Mouse (Mus musculus): ENCODE results near the gene Azin2. TPM values are rescaled to one million over a fixed set of nuclear protein-coding genes. Genes with fewer than 3 reads are reported as not detected.
A peak's percentile ranks its signal among the peaks of the same experiment; 100 is the strongest.

Gene Azin2
- 14.3 and 15.8 TPM in 2 replicates for polyA plus RNA-seq (2012; rRNA removed)

- no peak for TF ChIP-seq CTCF (IDR thresholded peaks at IDR 0.05; ENCODE audit: borderline replicate concordance, extremely low read depth, insufficient read depth, insufficient read length)
- TF ChIP-seq POLR2A (IDR thresholded peaks at IDR 0.05; ENCODE audit: borderline replicate concordance, extremely low read depth, insufficient read depth, insufficient read length, poor library complexity, severe bottlenecking): peak; percentile 92
These were observed at the start of gene Azin2 for GRCm38 (mm10) chr4:128962029-128962925. Gene Azin2, minus strand, starts transcription at chr4:128962442.

GRCm38 (mm10) chr4:129011604-129012121 lies 49.4 kb upstream of the Azin2 start:
- TF ChIP-seq CTCF (IDR thresholded peaks at IDR 0.05; ENCODE audit: borderline replicate concordance, extremely low read depth, insufficient read depth, insufficient read length) (no peak), POLR2A (IDR thresholded peaks at IDR 0.05; ENCODE audit: borderline replicate concordance, extremely low read depth, insufficient read depth, insufficient read length, poor library complexity, severe bottlenecking) (no peak)

More at GRCm38 (mm10) chr4:128962029-128962925, at the start of gene Azin2:
- DNase-seq (ENCODE audit: low read depth): peak; percentile 97

GRCm38 (mm10) chr4:129009521-129009920 lies 47.3 kb upstream of the Azin2 start:
- no peak for DNase-seq (ENCODE audit: low read depth)
- TF ChIP-seq CTCF (IDR thresholded peaks at IDR 0.05; ENCODE audit: borderline replicate concordance, extremely low read depth, insufficient read depth, insufficient read length): no peak
- TF ChIP-seq POLR2A (IDR thresholded peaks at IDR 0.05; ENCODE audit: borderline replicate concordance, extremely low read depth, insufficient read depth, insufficient read length, poor library complexity, severe bottlenecking): no peak

More at GRCm38 (mm10) chr4:129011604-129012121, 49.4 kb upstream of the Azin2 start:
- peak; percentile 86 for DNase-seq (ENCODE audit: low read depth)

GRCm38 (mm10) chr4:129008672-129009071 lies 46.4 kb upstream of the Azin2 start:
- TF ChIP-seq CTCF (IDR thresholded peaks at IDR 0.05; ENCODE audit: borderline replicate concordance, extremely low read depth, insufficient read depth, insufficient read length): no peak
- no peak for TF ChIP-seq POLR2A (IDR thresholded peaks at IDR 0.05; ENCODE audit: borderline replicate concordance, extremely low read depth, insufficient read depth, insufficient read length, poor library complexity, severe bottlenecking)
- DNase-seq (ENCODE audit: low read depth): no peak

GRCm38 (mm10) chr4:129008006-129008519 lies 45.8 kb upstream of the Azin2 start:
- DNase-seq (ENCODE audit: low read depth): no peak
- TF ChIP-seq CTCF (IDR thresholded peaks at IDR 0.05; ENCODE audit: borderline replicate concordance, extremely low read depth, insufficient read depth, insufficient read length): no peak
- no peak for TF ChIP-seq POLR2A (IDR thresholded peaks at IDR 0.05; ENCODE audit: borderline replicate concordance, extremely low read depth, insufficient read depth, insufficient read length, poor library complexity, severe bottlenecking)

- DNase-seq (ENCODE audit: low read depth): no peak
- TF ChIP-seq POLR2A (IDR thresholded peaks at IDR 0.05; ENCODE audit: borderline replicate concordance, extremely low read depth, insufficient read depth, insufficient read length, poor library complexity, severe bottlenecking): no peak
- TF ChIP-seq CTCF (IDR thresholded peaks at IDR 0.05; ENCODE audit: borderline replicate concordance, extremely low read depth, insufficient read depth, insufficient read length): no peak
These were observed 41.5 kb upstream of the Azin2 start for GRCm38 (mm10) chr4:129003720-129004119.

GRCm38 (mm10) chr4:129000786-129001185 lies 38.5 kb upstream of the Azin2 start:
- TF ChIP-seq CTCF (IDR thresholded peaks at IDR 0.05; ENCODE audit: borderline replicate concordance, extremely low read depth, insufficient read depth, insufficient read length) (no peak), POLR2A (IDR thresholded peaks at IDR 0.05; ENCODE audit: borderline replicate concordance, extremely low read depth, insufficient read depth, insufficient read length, poor library complexity, severe bottlenecking) (no peak)
- no peak for DNase-seq (ENCODE audit: low read depth)

- DNase-seq (ENCODE audit: low read depth): no peak
- no peak for TF ChIP-seq POLR2A (IDR thresholded peaks at IDR 0.05; ENCODE audit: borderline replicate concordance, extremely low read depth, insufficient read depth, insufficient read length, poor library complexity, severe bottlenecking)
- TF ChIP-seq CTCF (IDR thresholded peaks at IDR 0.05; ENCODE audit: borderline replicate concordance, extremely low read depth, insufficient read depth, insufficient read length): no peak
These were observed 36.2 kb upstream of the Azin2 start for GRCm38 (mm10) chr4:128998401-128998800.

- no peak for DNase-seq (ENCODE audit: low read depth)
- TF ChIP-seq POLR2A (IDR thresholded peaks at IDR 0.05; ENCODE audit: borderline replicate concordance, extremely low read depth, insufficient read depth, insufficient read length, poor library complexity, severe bottlenecking) (no peak), CTCF (IDR thresholded peaks at IDR 0.05; ENCODE audit: borderline replicate concordance, extremely low read depth, insufficient read depth, insufficient read length) (no peak)
These were observed 35.0 kb upstream of the Azin2 start for GRCm38 (mm10) chr4:128997258-128997657.

- no peak for TF ChIP-seq CTCF (IDR thresholded peaks at IDR 0.05; ENCODE audit: borderline replicate concordance, extremely low read depth, insufficient read depth, insufficient read length)
- no peak for TF ChIP-seq POLR2A (IDR thresholded peaks at IDR 0.05; ENCODE audit: borderline replicate concordance, extremely low read depth, insufficient read depth, insufficient read length, poor library complexity, severe bottlenecking)
- no peak for DNase-seq (ENCODE audit: low read depth)
These were observed 33.0 kb upstream of the Azin2 start for GRCm38 (mm10) chr4:128995238-128995637.

GRCm38 (mm10) chr4:128993675-128994074 lies 31.4 kb upstream of the Azin2 start:
- no peak for TF ChIP-seq CTCF (IDR thresholded peaks at IDR 0.05; ENCODE audit: borderline replicate concordance, extremely low read depth, insufficient read depth, insufficient read length)
- no peak for TF ChIP-seq POLR2A (IDR thresholded peaks at IDR 0.05; ENCODE audit: borderline replicate concordance, extremely low read depth, insufficient read depth, insufficient read length, poor library complexity, severe bottlenecking)
- peak; percentile 65 for DNase-seq (ENCODE audit: low read depth)
